Mouse (Mus musculus) MEL (cell line): ENCODE data around the gene Col15a1. TPM values are rescaled to one million over a fixed set of nuclear protein-coding genes. Genes with fewer than 3 reads are reported as not detected.

Experiments used
- DNase-seq: peaks from one replicate; pipeline ENCODE4 v3.0.0; 2011; ENCODE audit warnings: low read depth, low spot score
- H3K27ac ChIP-seq: 2 replicates; pipeline ENCODE4 v1.5.1; 2012; ENCODE audit warnings: low read depth, mild to moderate bottlenecking, control low read depth, low read length, moderate library complexity; ENCODE audit not compliant: control insufficient read depth
- H3K27me3 ChIP-seq, 2 experiments: fragments of 150-350 bp in 1 of 2; sonication (generic) in 1 of 2; 2 replicates each; pipeline ENCODE4 v1.6.1; 2012; ENCODE audit warnings: low read length in 2 of 2, mild to moderate bottlenecking in 2 of 2, improper control_type of control experiment in 1 of 2, moderate library complexity in 1 of 2; ENCODE audit not compliant: insufficient read depth in 2 of 2, control insufficient read depth in 1 of 2
- H3K36me3 ChIP-seq, 2 experiments: 2 replicates each; pipeline ENCODE4 v1.6.1; 2012 to 2014; ENCODE audit warnings: low read length in 2 of 2, improper control_type of control experiment in 1 of 2, inconsistent platforms in 1 of 2, mild to moderate bottlenecking in 1 of 2; ENCODE audit not compliant: insufficient read depth in 2 of 2, control insufficient read depth in 1 of 2
- H3K4me1 ChIP-seq, 2 experiments: fragments of 150-350 bp in 1 of 2; sonication (generic) in 1 of 2; 2 replicates each; pipeline ENCODE4 v1.6.1; 2012; ENCODE audit warnings: low read length in 2 of 2, improper control_type of control experiment in 1 of 2, mild to moderate bottlenecking in 1 of 2; ENCODE audit not compliant: insufficient read depth in 2 of 2, control insufficient read depth in 1 of 2
- H3K4me3 ChIP-seq, 2 experiments: fragments of 150-350 bp in 1 of 2; sonication (generic) in 1 of 2; 2 replicates each; pipeline ENCODE4 v1.5.1; 2012; ENCODE audit warnings: low read depth in 2 of 2, low read length in 2 of 2, mild to moderate bottlenecking in 2 of 2, moderate library complexity in 2 of 2, control low read depth in 1 of 2, improper control_type of control experiment in 1 of 2; ENCODE audit not compliant: control insufficient read depth in 1 of 2, insufficient read depth in 1 of 2
- H3K79me2 ChIP-seq: 2 replicates; pipeline ENCODE4 v1.6.1; 2012; ENCODE audit warnings: mild to moderate bottlenecking, low read length, moderate library complexity; ENCODE audit not compliant: control insufficient read depth, poor library complexity, insufficient read depth
- H3K9ac ChIP-seq: 2 replicates; pipeline ENCODE4 v1.6.1; 2012; ENCODE audit warnings: low read depth, mild to moderate bottlenecking, control low read depth, low read length, moderate library complexity; ENCODE audit not compliant: control insufficient read depth, poor library complexity, severe bottlenecking
- H3K9me3 ChIP-seq: fragments of 150-350 bp; sonication (generic); replicated peaks from 2 replicates; pipeline ENCODE4 v1.6.1; 2012; ENCODE audit warnings: mild to moderate bottlenecking, low read length, improper control_type of control experiment, moderate library complexity; ENCODE audit not compliant: insufficient read depth
- BHLHE40 ChIP-seq: IDR thresholded peaks from 2 replicates; pipeline ENCODE4 v1.6.1; 2012; ENCODE audit warnings: low read depth, mild to moderate bottlenecking, inconsistent platforms, low read length, improper control_type of control experiment, borderline replicate concordance
- CHD2 ChIP-seq: IDR thresholded peaks from 2 replicates; pipeline ENCODE4 v1.6.1; 2011; ENCODE audit warnings: low read length, improper control_type of control experiment
- CTCF ChIP-seq, 3 experiments: IDR thresholded peaks in 2 of 3; conservative IDR thresholded peaks in 1 of 3; 2 replicates each; pipeline ENCODE4 v1.5.1; 2011 to 2012; ENCODE audit warnings: low read length in 3 of 3, low read depth in 2 of 3, mild to moderate bottlenecking in 2 of 3, improper control_type of control experiment in 1 of 3, inconsistent platforms in 1 of 3, mixed read lengths in 1 of 3, moderate library complexity in 1 of 3; ENCODE audit not compliant: control insufficient read depth in 1 of 3, insufficient read depth in 1 of 3, poor library complexity in 1 of 3, severe bottlenecking in 1 of 3
- ELF1 ChIP-seq: IDR thresholded peaks from 2 replicates; pipeline ENCODE4 v1.6.1; 2014; ENCODE audit warnings: low read depth, mild to moderate bottlenecking, inconsistent platforms, low read length, improper control_type of control experiment, moderate library complexity
- EP300 ChIP-seq, 2 experiments: IDR thresholded peaks; 2 replicates each; pipeline ENCODE4 v1.6.1; 2011; ENCODE audit warnings: improper control_type of control experiment in 2 of 2, low read length in 2 of 2, low read depth in 1 of 2, mild to moderate bottlenecking in 1 of 2
- ETS1 ChIP-seq: IDR thresholded peaks from 2 replicates; pipeline ENCODE4 v1.6.1; 2012; ENCODE audit warnings: low read depth, mild to moderate bottlenecking, inconsistent platforms, low read length, improper control_type of control experiment, moderate library complexity
- GATA1 ChIP-seq: IDR thresholded peaks from 2 replicates; pipeline ENCODE4 v1.6.1; 2011; ENCODE audit warnings: low read depth, low read length, improper control_type of control experiment
- HCFC1 ChIP-seq: IDR thresholded peaks from 2 replicates; pipeline ENCODE4 v1.6.1; 2012; ENCODE audit warnings: low read depth, mild to moderate bottlenecking, inconsistent platforms, low read length, improper control_type of control experiment, moderate library complexity
- KAT2A ChIP-seq: conservative IDR thresholded peaks from 2 replicates; pipeline ENCODE4 v1.6.1; 2012; ENCODE audit warnings: low read depth, low read length, improper control_type of control experiment, inconsistent platforms
- MYB ChIP-seq: IDR thresholded peaks from 2 replicates; pipeline ENCODE4 v1.6.1; 2011; ENCODE audit warnings: mild to moderate bottlenecking, low read depth, low read length, improper control_type of control experiment
- MYC ChIP-seq: IDR thresholded peaks from 2 replicates; pipeline ENCODE4 v1.6.1; 2011; ENCODE audit warnings: low read depth, mild to moderate bottlenecking, low read length, improper control_type of control experiment, moderate library complexity
- NELFE ChIP-seq: IDR thresholded peaks from 2 replicates; pipeline ENCODE4 v1.6.1; 2011; ENCODE audit warnings: low read depth, low read length, improper control_type of control experiment
- NRF1 ChIP-seq: IDR thresholded peaks from 2 replicates; pipeline ENCODE4 v1.6.1; 2014; ENCODE audit warnings: low read depth, mild to moderate bottlenecking, inconsistent platforms, low read length, improper control_type of control experiment, moderate library complexity; ENCODE audit not compliant: poor library complexity, insufficient read depth, severe bottlenecking
- POLR2A ChIP-seq, 2 experiments: IDR thresholded peaks; 2 replicates each; pipeline ENCODE4 v1.6.1; 2011 to 2012; ENCODE audit warnings: low read length in 2 of 2, mild to moderate bottlenecking in 2 of 2, control low read depth in 1 of 2, improper control_type of control experiment in 1 of 2, low read depth in 1 of 2, moderate library complexity in 1 of 2; ENCODE audit not compliant: control insufficient read depth in 1 of 2, insufficient read depth in 1 of 2, poor library complexity in 1 of 2
- TBP ChIP-seq: IDR thresholded peaks from 2 replicates; pipeline ENCODE4 v1.8.0; 2011; ENCODE audit warnings: low read depth, low read length, improper control_type of control experiment
- TCF12 ChIP-seq: IDR thresholded peaks from 2 replicates; pipeline ENCODE4 v1.6.1; 2014; ENCODE audit warnings: low read depth, mild to moderate bottlenecking, inconsistent platforms, low read length, improper control_type of control experiment, moderate library complexity
- UBTF ChIP-seq: IDR thresholded peaks from 2 replicates; pipeline ENCODE4 v1.6.1; 2012; ENCODE audit warnings: low read depth, mild to moderate bottlenecking, inconsistent platforms, low read length, improper control_type of control experiment, moderate library complexity, borderline replicate concordance; ENCODE audit not compliant: insufficient read depth
- USF1 ChIP-seq: IDR thresholded peaks from 2 replicates; pipeline ENCODE4 v1.6.1; 2014; ENCODE audit warnings: low read depth, mild to moderate bottlenecking, inconsistent platforms, low read length, improper control_type of control experiment, moderate library complexity
- ZNF384 ChIP-seq: IDR thresholded peaks from 2 replicates; pipeline ENCODE4 v1.6.1; 2012; ENCODE audit warnings: low read depth, mild to moderate bottlenecking, inconsistent platforms, low read length, improper control_type of control experiment
- polyA plus RNA-seq, 2 experiments: library from polyadenylated mRNA; stranded (reverse) in 1 of 2; unstranded in 1 of 2; fragments of >175 nt in 1 of 2; fragments of >200 nt in 1 of 2; gene quantifications; 2 replicates each; pipeline versions ENCODE4 v1.2.1 to v1.2.4; 2012; ENCODE audit warnings: low replicate concordance in 2 of 2, low read depth in 1 of 2; ENCODE audit not compliant: insufficient read length in 2 of 2, insufficient read depth in 1 of 2, missing spikeins in 1 of 2
- total RNA-seq: library from RNA; depleted of rRNA; stranded (reverse); fragments of 300-350 nt; gene quantifications from 2 replicates; pipeline ENCODE4 v1.2.3, GENCODE M21; 2012

Gene Col15a1
- total and polyA plus RNA-seq, 3 experiments: 2.2 to 2.6 TPM; not detected in 1

DNA sequence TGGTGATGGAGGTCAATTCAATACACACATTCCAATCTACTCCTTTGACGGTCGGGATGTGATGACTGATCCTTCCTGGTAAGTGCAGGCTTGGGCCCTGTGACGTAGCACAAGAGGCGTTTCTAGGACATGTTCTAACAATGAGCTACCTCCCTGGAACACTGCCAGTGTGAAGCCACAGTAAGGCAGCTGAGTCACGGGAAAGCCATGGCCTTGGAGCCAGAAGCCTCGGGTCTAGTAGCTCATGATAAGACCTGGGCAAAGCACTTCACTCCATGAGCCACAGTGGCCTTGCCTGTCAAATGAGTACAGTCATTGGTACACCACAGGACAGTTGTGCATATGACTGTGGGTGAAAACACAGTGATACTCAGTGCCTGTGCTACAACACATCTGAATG, 102.9 kb downstream of the Col15a1 start (continued):
- TF ChIP-seq CTCF (IDR thresholded peaks at IDR 0.05 in 2 of 3, conservative IDR thresholded peaks at IDR 0.05 in 1 of 3; ENCODE audit: control insufficient read depth in 1 of 3, insufficient read depth in 1 of 3, low read depth in 2 of 3, low read length in 3 of 3, poor library complexity in 1 of 3, severe bottlenecking in 1 of 3): no peak
- no peak for TF ChIP-seq NRF1

DNA sequence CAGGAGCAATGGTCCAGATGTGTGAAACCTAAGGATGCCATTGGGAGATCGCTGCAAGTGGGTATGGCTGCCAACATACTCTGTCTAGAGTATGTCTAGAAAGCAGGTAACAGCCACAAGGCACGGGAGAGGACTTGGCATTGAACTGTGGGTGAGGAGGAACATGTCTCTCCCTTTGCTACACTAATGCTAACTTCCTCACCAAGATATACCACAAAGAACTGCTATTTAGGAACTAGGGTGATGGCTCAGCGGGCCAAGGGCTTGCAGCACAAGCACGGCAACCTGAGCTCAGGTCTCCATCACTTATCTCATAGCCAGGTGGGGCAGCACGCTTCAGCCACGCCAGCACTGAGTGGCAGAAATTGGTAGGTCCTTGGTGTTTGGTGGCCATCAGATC, 103.5 kb downstream of the Col15a1 start:
- H3K36me3 ChIP-seq: peaks cover 0 to 29% of the 10 kb centered on the region in 2 experiments; a peak in 2 of 4 replicates
- peak overlapping the region; percentile 41 for H3K9ac ChIP-seq
- no peaks in the 10 kb centered on the region for H3K27me3 ChIP-seq
- H3K9me3 ChIP-seq: no peaks in the 10 kb centered on the region
- H3K4me1 ChIP-seq: peaks cover 24 to 46% of the 10 kb centered on the region in 2 experiments
- H3K27ac ChIP-seq: peak overlapping the region; percentile 78
- H3K4me3 ChIP-seq: peak overlapping the region in 1 of 2 experiments; percentile 20; a peak in 1 of 4 replicates
- no peaks in the 10 kb centered on the region for H3K79me2 ChIP-seq
- peak; percentile 72 for DNase-seq
- TF ChIP-seq EP300 (IDR thresholded peaks at IDR 0.05; ENCODE audit: low read depth in 1 of 2, low read length in 2 of 2) (peak in 1 of 2 experiments; percentile 29; a peak in 2 of 4 replicates), TCF12 (0 out of 2 replicates have a peak, but pooled peaks have one; percentile 9), UBTF (no peak), CTCF (IDR thresholded peaks at IDR 0.05 in 2 of 3, conservative IDR thresholded peaks at IDR 0.05 in 1 of 3; ENCODE audit: control insufficient read depth in 1 of 3, insufficient read depth in 1 of 3, low read depth in 2 of 3, low read length in 3 of 3, poor library complexity in 1 of 3, severe bottlenecking in 1 of 3) (no peak)

DNA sequence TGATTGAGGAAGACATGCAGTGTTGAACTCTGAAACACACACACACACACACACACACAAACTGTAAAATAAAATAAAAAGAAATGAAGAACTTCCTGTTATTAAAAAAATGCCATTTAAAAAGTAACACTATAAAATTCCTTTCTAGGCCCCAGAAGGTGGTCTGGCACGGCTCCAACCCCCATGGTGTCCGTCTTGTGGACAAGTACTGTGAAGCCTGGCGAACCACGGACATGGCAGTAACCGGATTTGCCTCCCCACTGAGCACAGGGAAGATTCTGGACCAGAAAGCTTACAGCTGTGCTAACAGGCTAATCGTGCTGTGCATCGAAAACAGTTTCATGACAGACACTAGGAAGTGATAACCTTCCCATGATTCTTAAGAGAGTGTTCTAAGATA, 104.0 kb downstream of the Col15a1 start:
- Histone ChIP-seq H3K27ac (no peak overlapping the region), H3K79me2 (no peaks in the 10 kb centered on the region), H3K4me3 (no peak overlapping the region), H3K9me3 (no peaks in the 10 kb centered on the region), H3K27me3 (no peaks in the 10 kb centered on the region), H3K9ac (0 out of 2 replicates have a peak overlapping the region, but pooled peaks have one; percentile 3)
- peak; percentile 38 for DNase-seq
- TF ChIP-seq HCFC1 (no peak), TBP (no peak), GATA1 (no peak), MYB (no peak)
- TF ChIP-seq, all 39 proteins: peak for 0
- H3K4me1 ChIP-seq: peaks cover 24 to 41% of the 10 kb centered on the region in 2 experiments
- peaks cover 0 to 29% of the 10 kb centered on the region in 2 experiments; a peak in 2 of 4 replicates for H3K36me3 ChIP-seq

- no peaks in the 10 kb centered on the region for H3K79me2 ChIP-seq
- no peak for DNase-seq
- TF ChIP-seq ELF1 (no peak), MYC (no peak), KAT2A (no peak), NRF1 (no peak), POLR2A (IDR thresholded peaks at IDR 0.05; ENCODE audit: control insufficient read depth in 1 of 2, insufficient read depth in 1 of 2, low read depth in 1 of 2, low read length in 2 of 2, poor library complexity in 1 of 2) (no peak), USF1 (no peak), UBTF (no peak), CHD2 (no peak), ETS1 (no peak), BHLHE40 (no peak), CTCF (IDR thresholded peaks at IDR 0.05 in 2 of 3, conservative IDR thresholded peaks at IDR 0.05 in 1 of 3; ENCODE audit: control insufficient read depth in 1 of 3, insufficient read depth in 1 of 3, low read depth in 2 of 3, low read length in 3 of 3, poor library complexity in 1 of 3, severe bottlenecking in 1 of 3) (no peak), ZNF384 (no peak), NELFE (no peak), GATA1 (no peak)
- TF ChIP-seq, all 39 proteins: peak for 0
- H3K27ac ChIP-seq: no peak overlapping the region
- H3K4me1 ChIP-seq: peaks cover 21 to 34% of the 10 kb centered on the region in 2 experiments
- H3K4me3 ChIP-seq: no peak overlapping the region
- H3K9me3 ChIP-seq: no peaks in the 10 kb centered on the region
- H3K27me3 ChIP-seq: no peaks in the 10 kb centered on the region
- H3K36me3 ChIP-seq: peaks cover 0 to 27% of the 10 kb centered on the region in 2 experiments; a peak in 2 of 4 replicates
- H3K9ac ChIP-seq: no peak overlapping the region
Observed at GRCm38 (mm10) chr4:47312676-47313075, 104.7 kb downstream of the Col15a1 start.
